Mouse (Mus musculus): ENCODE results near the gene Rab4a.

The Rab4a gene

GRCm38 (mm10) chr8:123816939-123817338 lies 11.2 kb downstream of the Rab4a start:
- DNase-seq, result no peak

- no peak for DNase-seq
Observed at GRCm38 (mm10) chr8:123817747-123818146, 12.0 kb downstream of the Rab4a start.

GRCm38 (mm10) chr8:123819683-123820610 lies 14.2 kb downstream of the Rab4a start:
- DNase-seq, result no peak

- no peak for DNase-seq
Observed at GRCm38 (mm10) chr8:123820780-123821179, 15.0 kb downstream of the Rab4a start.

- DNase-seq, result no peak
Observed at GRCm38 (mm10) chr8:123823111-123823510, 17.3 kb downstream of the Rab4a start.

- DNase-seq, result no peak
Observed at GRCm38 (mm10) chr8:123823532-123824123, 17.8 kb downstream of the Rab4a start.

GRCm38 (mm10) chr8:123826001-123826400 lies 20.2 kb downstream of the Rab4a start:
- DNase-seq, result no peak

GRCm38 (mm10) chr8:123826758-123827157 lies 21.0 kb downstream of the Rab4a start:
- no peak for DNase-seq

- no peak for DNase-seq
Observed at GRCm38 (mm10) chr8:123827523-123827922, 21.7 kb downstream of the Rab4a start.

GRCm38 (mm10) chr8:123832757-123833156 lies 27.0 kb downstream of the Rab4a start:
- DNase-seq, result peak; percentile 49 to 58

- DNase-seq, result peak; percentile 29 to 58
Observed at GRCm38 (mm10) chr8:123835451-123835850, 29.7 kb downstream of the Rab4a start.

- DNase-seq, result no peak
Observed at GRCm38 (mm10) chr8:123836354-123836753, 30.6 kb downstream of the Rab4a start.

- DNase-seq, result no peak
Observed at GRCm38 (mm10) chr8:123838496-123838895, 32.7 kb downstream of the Rab4a start.

- no peak for DNase-seq
Observed at GRCm38 (mm10) chr8:123840578-123841345, 35.0 kb downstream of the Rab4a start.

GRCm38 (mm10) chr8:123842086-123842485 lies 36.3 kb downstream of the Rab4a start:
- DNase-seq, result no peak

- DNase-seq, result no peak
Observed at GRCm38 (mm10) chr8:123844341-123844740, 38.6 kb downstream of the Rab4a start.

- no peak for DNase-seq
Observed at GRCm38 (mm10) chr8:123845114-123845513, 39.3 kb downstream of the Rab4a start.

- DNase-seq, result no peak
Observed at GRCm38 (mm10) chr8:123845991-123846390, 40.2 kb downstream of the Rab4a start.

- DNase-seq, result no peak
Observed at GRCm38 (mm10) chr8:123846509-123846908, 40.7 kb downstream of the Rab4a start.

- DNase-seq, result no peak
Observed at GRCm38 (mm10) chr8:123847546-123847945, 41.8 kb downstream of the Rab4a start.

GRCm38 (mm10) chr8:123849352-123849751 lies 43.6 kb downstream of the Rab4a start:
- no peak for DNase-seq

GRCm38 (mm10) chr8:123851590-123851989 lies 45.8 kb downstream of the Rab4a start:
- no peak for DNase-seq

- no peak for DNase-seq
Observed at GRCm38 (mm10) chr8:123854252-123854651, 48.5 kb downstream of the Rab4a start.
